Mouse (Mus musculus): Measurements from ENCODE around the gene Abhd16a.

The Abhd16a gene

GRCm38 (mm10) chr17:35088825-35089644 is at the start of gene Abhd16a:
TSS of gene Abhd16a (plus strand) at chr17:35089263.
- DNase-seq = peak; percentile 95

- no peak for DNase-seq
Measured at GRCm38 (mm10) chr17:35043794-35044193, 45.3 kb upstream of the Abhd16a start.

GRCm38 (mm10) chr17:35044904-35045806 is 43.9 kb upstream of the Abhd16a start:
- DNase-seq = no peak

- no peak for DNase-seq
Measured at GRCm38 (mm10) chr17:35045807-35046680, 43.0 kb upstream of the Abhd16a start.

- DNase-seq = peak; percentile 96 to 97
Measured at GRCm38 (mm10) chr17:35046681-35047455, 42.2 kb upstream of the Abhd16a start, which contains the start of gene Msh5. TSS of gene Msh5 (minus strand) at chr17:35046745.

GRCm38 (mm10) chr17:35047688-35048087 is 41.4 kb upstream of the Abhd16a start:
- no peak for DNase-seq

GRCm38 (mm10) chr17:35048149-35048931 is 40.7 kb upstream of the Abhd16a start:
- peak; percentile 51 to 54 for DNase-seq

- DNase-seq = no peak
Measured at GRCm38 (mm10) chr17:35048932-35049440, 40.1 kb upstream of the Abhd16a start.

- DNase-seq = peak; percentile 49 to 53
Measured at GRCm38 (mm10) chr17:35049561-35050016, 39.5 kb upstream of the Abhd16a start, which contains the start of gene Clic1. TSS of gene Clic1 (plus strand) at chr17:35049966.

GRCm38 (mm10) chr17:35050126-35050750 is 38.8 kb upstream of the Abhd16a start:
- DNase-seq = peak; percentile 65 to 69

- DNase-seq = peak; percentile 85 to 92
Measured at GRCm38 (mm10) chr17:35051156-35052086, 37.6 kb upstream of the Abhd16a start.

- DNase-seq = no peak
Measured at GRCm38 (mm10) chr17:35052271-35052798, 36.7 kb upstream of the Abhd16a start.

GRCm38 (mm10) chr17:35055691-35056495 is 33.2 kb upstream of the Abhd16a start:
- DNase-seq = no peak

GRCm38 (mm10) chr17:35057090-35057489 is 32.0 kb upstream of the Abhd16a start:
- no peak for DNase-seq

GRCm38 (mm10) chr17:35058316-35058715 is 30.7 kb upstream of the Abhd16a start:
- DNase-seq = no peak

- peak; percentile 94 for DNase-seq
Measured at GRCm38 (mm10) chr17:35058911-35059892, 29.9 kb upstream of the Abhd16a start, which contains the start of gene Ddah2. TSS of gene Ddah2 (plus strand) at chr17:35059035.

All from B cell, adult 2 months (primary cell).